In the genomic region with DNA sequence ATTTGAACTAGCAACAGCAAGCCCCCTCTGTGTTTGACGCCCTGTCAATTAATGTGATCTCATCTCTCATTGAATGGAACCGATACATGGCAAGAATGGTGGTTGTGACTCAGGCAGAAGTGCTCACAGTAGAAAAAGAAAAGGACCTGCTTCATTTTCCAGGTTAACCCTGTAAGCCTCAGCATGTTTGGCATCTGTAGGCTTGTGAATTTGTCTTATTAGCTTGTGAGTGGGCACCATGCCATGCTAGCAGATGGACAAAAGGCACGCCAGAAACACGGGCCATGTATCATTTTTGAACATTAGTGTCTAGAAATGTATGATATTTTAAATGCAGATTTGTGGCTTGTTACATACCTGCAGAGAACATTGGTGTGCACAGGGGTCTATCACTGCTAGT, we compare ENCODE assay signal across 20 mouse cellular contexts. TPM values are rescaled to one million over a fixed set of nuclear protein-coding genes. Genes with fewer than 3 reads are reported as not detected.
DNase-seq lines count a peak whose midpoint lies in the region; ATAC-seq and TF ChIP-seq lines count a peak whose summit lies in the region.
"Had no signal": no experiment of that assay in that cellular context is flagged by ENCODE, and none has a peak within 500 bp of the region (broad histone marks: within the 10 kb centered on the region; RNA-seq: fewer than 3 reads in every experiment).

No protein-coding gene starts in this region.

- DNase-seq in cerebellum, adult 9-11 months = peak; percentile 7
- peak; percentile 63 for DNase-seq in forebrain, embryonic 14.5 days (ENCODE audit: low spot score)
- DNase-seq in brain, embryonic 14.5 days (ENCODE audit: low read depth) = peak; percentile 74
- peak; percentile 45 to 52 for DNase-seq in cerebellum, postnatal 36 days
- DNase-seq: adrenal gland, postnatal 14 days; forebrain, postnatal 0 days; gastrocnemius, adult 2 months; gastrocnemius, postnatal 25 days; kidney, adult 18-20 months had no signal

- H3K27ac ChIP-seq in forebrain, embryonic 14.5 days (ENCODE audit: low read depth, low read length) = no peak overlapping the region
- no peak overlapping the region for H3K27ac ChIP-seq in forebrain, embryonic 15.5 days (replicated peaks)
- H3K27ac ChIP-seq: embryonic facial prominence, embryonic 10.5 days; gastrocnemius, adult 2 months; hindbrain, embryonic 10.5 days; intestine, embryonic 15.5 days had no signal

- no peaks in the 10 kb centered on the region for H3K4me1 ChIP-seq in forebrain, embryonic 14.5 days (ENCODE audit: control insufficient read depth, insufficient read depth, low read length)
- peaks cover 6% of the 10 kb centered on the region; the same call in 1 of the 2 replicates for H3K4me1 ChIP-seq in forebrain, embryonic 15.5 days
- H3K4me1 ChIP-seq: embryonic facial prominence, embryonic 10.5 days; heart, embryonic 12.5 days; hindbrain, embryonic 10.5 days; intestine, embryonic 15.5 days had no signal

- H3K4me2 ChIP-seq in forebrain, embryonic 14.5 days (ENCODE audit: low read length) = no peak overlapping the region
- no peak overlapping the region for H3K4me2 ChIP-seq in forebrain, embryonic 15.5 days (replicated peaks)
- H3K4me2 ChIP-seq: heart, embryonic 12.5 days; intestine, embryonic 15.5 days had no signal

- no peak; the same call in 1 of the 2 replicates for ATAC-seq in cerebellum, adult (ENCODE audit: insufficient number of reproducible peaks, low FRiP score, low TSS enrichment)
- ATAC-seq in forebrain, embryonic 14.5 days = peak; percentile 63; the same call in 1 of the 2 replicates
- no peak for ATAC-seq in forebrain, embryonic 15.5 days (replicated peaks)
- ATAC-seq in megakaryocyte, adult 5-6 weeks (ENCODE audit: poor library complexity, severe bottlenecking) = no peak
- ATAC-seq: activated CD4-positive, CD25-positive, alpha-beta regulatory T cell, adult 4 months; forebrain, postnatal 0 days; intestine, embryonic 15.5 days; Patski had no signal

- WGBS in forebrain, embryonic 14.5 days = 39% methylated on average over 4 of the region's 4 CpGs
- 43% methylated on average over 4 of the region's 4 CpGs for WGBS in forebrain, embryonic 15.5 days

- no peaks in the 10 kb centered on the region for H3K9me3 ChIP-seq in forebrain, embryonic 14.5 days (replicated peaks; ENCODE audit: control insufficient read depth, low read length)
- no peaks in the 10 kb centered on the region for H3K9me3 ChIP-seq in forebrain, embryonic 15.5 days
- H3K9me3 ChIP-seq: embryonic facial prominence, embryonic 10.5 days; heart, embryonic 12.5 days; hindbrain, embryonic 10.5 days; intestine, embryonic 15.5 days had no signal

- no peak overlapping the region for H3K4me3 ChIP-seq in forebrain, embryonic 14.5 days (ENCODE audit: low read depth, low read length)
- H3K4me3 ChIP-seq in forebrain, embryonic 15.5 days = no peak overlapping the region
- H3K4me3 ChIP-seq: embryonic facial prominence, embryonic 10.5 days; gastrocnemius, adult 2 months; heart, embryonic 12.5 days; hindbrain, embryonic 10.5 days; intestine, embryonic 15.5 days had no signal

- H3K27me3 ChIP-seq in forebrain, embryonic 14.5 days (replicated peaks; ENCODE audit: control insufficient read depth, insufficient read depth, low read length) = no peaks in the 10 kb centered on the region
- no peaks in the 10 kb centered on the region for H3K27me3 ChIP-seq in forebrain, embryonic 15.5 days
- H3K27me3 ChIP-seq: CH12.LX; heart, embryonic 12.5 days; intestine, embryonic 15.5 days had no signal

- H3K36me3 ChIP-seq in forebrain, embryonic 14.5 days (ENCODE audit: control insufficient read depth, insufficient read depth, low read length) = no peaks in the 10 kb centered on the region
- no peaks in the 10 kb centered on the region for H3K36me3 ChIP-seq in forebrain, embryonic 15.5 days
- H3K36me3 ChIP-seq: embryonic facial prominence, embryonic 10.5 days; heart, embryonic 12.5 days; hindbrain, embryonic 10.5 days; intestine, embryonic 15.5 days had no signal

- no peak for TF ChIP-seq POLR2A in brain, embryonic 14.5 days (IDR thresholded peaks at IDR 0.05; ENCODE audit: borderline replicate concordance, extremely low read depth, insufficient read depth, insufficient read length, poor library complexity, severe bottlenecking)

- no peak overlapping the region for H3K9ac ChIP-seq in forebrain, embryonic 14.5 days (ENCODE audit: low read length)
- H3K9ac ChIP-seq in forebrain, embryonic 15.5 days (replicated peaks) = no peak overlapping the region
- H3K9ac ChIP-seq: forebrain, postnatal 0 days; heart, embryonic 12.5 days; intestine, embryonic 15.5 days had no signal

- no peak for TF ChIP-seq CTCF in brain, embryonic 14.5 days (IDR thresholded peaks at IDR 0.05; ENCODE audit: borderline replicate concordance, extremely low read depth, insufficient read depth, insufficient read length)

RNA-seq across cellular contexts. Expression of gene Fign, which starts 12.0 kb away (rescaled TPM):
- polyA plus RNA-seq in forebrain, embryonic 14.5 days (2014; fragmentation: Nextera tagmentation; extraction: Ambion mirVana) = 7.4 and 7.9 TPM in 2 replicates
- 6.1 and 6.6 TPM in 2 replicates for polyA plus RNA-seq in forebrain, embryonic 15.5 days (2015; fragmentation: Nextera tagmentation; extraction: Ambion mirVana)
- 8.8 and 13.7 TPM in 2 replicates for polyA plus RNA-seq in brain, embryonic 14.5 days (2012; rRNA removed)
- 0.05 TPM in 1 of 2 replicates, not detected in the other for total RNA-seq in megakaryocyte, adult 5-6 weeks (2015)
- not detected in 2 replicates for total RNA-seq in megakaryocyte, adult 5-6 weeks (2017)
- total RNA-seq: CH12.LX; granulocyte monocyte progenitor cell, adult 5-6 weeks had no signal
- polyA plus RNA-seq: Patski had no signal

Comparison
In these comparisons a context has a peak if more than half of its experiments do, and no peak if none do; other contexts are left out.
1. DNase-seq: peak in every context shown above with its lines; median percentile 74 in brain, embryonic 14.5 days; 63 in forebrain, embryonic 14.5 days; 48 in cerebellum, postnatal 36 days; 7 in cerebellum, adult 9-11 months.